Mouse (Mus musculus) intestine, embryonic 16.5 days (tissue): Measurements from ENCODE around the gene Nup153. TPM values are rescaled to one million over a fixed set of nuclear protein-coding genes. Genes with fewer than 3 reads are reported as not detected.

Experiments
- ATAC-seq: fragments of 200-750 bp; cut with Nextera tagmentation; 2 replicates; pipeline ENCODE4 v1.8.0; 2017; ENCODE audit warnings: moderate TSS enrichment, moderate library complexity
- H3K27ac ChIP-seq: fragments of 300-500 bp; sonication (generic); 2 replicates; pipeline ENCODE4 v1.5.1; 2014; ENCODE audit warnings: mild to moderate bottlenecking, low read length
- H3K27me3 ChIP-seq: fragments of 300-500 bp; sonication (generic); replicated peaks from 2 replicates; pipeline ENCODE4 v1.6.1; 2014; ENCODE audit warnings: low read length, control low read depth, mixed read lengths; ENCODE audit not compliant: control insufficient read depth, insufficient read depth
- H3K36me3 ChIP-seq: fragments of 300-500 bp; sonication (generic); 2 replicates; pipeline ENCODE4 v1.6.1; 2014; ENCODE audit warnings: low read length, control low read depth; ENCODE audit not compliant: control insufficient read depth, insufficient read depth
- H3K4me1 ChIP-seq: fragments of 300-500 bp; sonication (generic); 2 replicates; pipeline ENCODE4 v1.6.1; 2014; ENCODE audit warnings: low read length, control low read depth, mixed read lengths; ENCODE audit not compliant: control insufficient read depth, insufficient read depth
- H3K4me2 ChIP-seq: fragments of 300-500 bp; sonication (generic); 2 replicates; pipeline ENCODE4 v1.6.1; 2014; ENCODE audit warnings: low read depth, low read length, control low read depth
- H3K4me3 ChIP-seq: fragments of 300-500 bp; sonication (generic); 2 replicates; pipeline ENCODE4 v1.5.1; 2014; ENCODE audit warnings: mild to moderate bottlenecking, low read length
- H3K9ac ChIP-seq: fragments of 300-500 bp; sonication (generic); 2 replicates; pipeline ENCODE4 v1.6.1; 2014; ENCODE audit warnings: low read depth, low read length
- H3K9me3 ChIP-seq: fragments of 300-500 bp; sonication (generic); 2 replicates; pipeline ENCODE4 v1.6.1; 2016; ENCODE audit warnings: low read length, control low read depth; ENCODE audit not compliant: control insufficient read depth
- WGBS: fragments of 180-500 bp; shearing (Covaris S2); extraction: QIAGEN DNeasy Blood & Tissue Kit; methylation state at CpG from one replicate; pipeline ENCODE4 v1.1.7; 2014; 5-methylcytosine and 5-hydroxymethylcytosine counted together
- polyA plus RNA-seq: library from polyadenylated mRNA; unstranded; fragments of >200 nt; fragmentation: Nextera tagmentation; extraction: Ambion mirVana; gene quantifications from 2 replicates; pipeline ENCODE4 v1.2.1, GENCODE M21; 2015

The Nup153 gene
- polyA plus RNA-seq, 1 experiment from 2014 or later: 12.1 TPM

GRCm38 (mm10) chr13:46736479-46736865, 8.7 kb upstream of the Nup153 start:
- no peaks in the 10 kb centered on the region for H3K9me3 ChIP-seq
- H3K4me2 ChIP-seq: peak overlapping the region; percentile 96
- ATAC-seq: peak; percentile 41; the same call in 1 of the 2 replicates
- H3K27ac ChIP-seq: peak overlapping the region; percentile 68; the same call in 1 of the 2 replicates
- peak overlapping the region; percentile 62 for H3K4me3 ChIP-seq
- H3K27me3 ChIP-seq: no peaks in the 10 kb centered on the region
- WGBS: under 1% methylated on average over 12 of the region's 12 CpGs
- H3K4me1 ChIP-seq: no peaks in the 10 kb centered on the region; the same call in 1 of the 2 replicates
- peak overlapping the region; percentile 73 for H3K9ac ChIP-seq
- H3K36me3 ChIP-seq: no peaks in the 10 kb centered on the region

GRCm38 (mm10) chr13:46735808-46736478, 8.2 kb upstream of the Nup153 start:
- H3K4me1 ChIP-seq: no peaks in the 10 kb centered on the region; the same call in 1 of the 2 replicates
- peak overlapping the region; percentile 73 for H3K9ac ChIP-seq
- H3K27ac ChIP-seq: peak overlapping the region; percentile 68
- H3K4me3 ChIP-seq: peak overlapping the region; percentile 62
- H3K27me3 ChIP-seq: no peaks in the 10 kb centered on the region
- no peaks in the 10 kb centered on the region for H3K9me3 ChIP-seq
- H3K4me2 ChIP-seq: peak overlapping the region; percentile 96
- peak; percentile 80 for ATAC-seq
- H3K36me3 ChIP-seq: no peaks in the 10 kb centered on the region
- under 1% methylated on average over 20 of the region's 20 CpGs for WGBS

GRCm38 (mm10) chr13:46735219-46735807, 7.6 kb upstream of the Nup153 start:
- Histone ChIP-seq H3K36me3 (no peaks in the 10 kb centered on the region), H3K9me3 (no peaks in the 10 kb centered on the region), H3K27ac (peak overlapping the region; percentile 68; the same call in 1 of the 2 replicates), H3K9ac (peak overlapping the region; percentile 73), H3K4me1 (no peaks in the 10 kb centered on the region; the same call in 1 of the 2 replicates), H3K4me3 (peak overlapping the region; percentile 62), H3K27me3 (no peaks in the 10 kb centered on the region), H3K4me2 (peak overlapping the region; percentile 96)
- no peak; the same call in 1 of the 2 replicates for ATAC-seq
- 29% methylated on average over 11 of the region's 11 CpGs for WGBS

GRCm38 (mm10) chr13:46729998-46730397, 2.3 kb upstream of the Nup153 start:
- Histone ChIP-seq H3K4me3 (no peak overlapping the region), H3K36me3 (no peaks in the 10 kb centered on the region), H3K27me3 (no peaks in the 10 kb centered on the region), H3K9ac (no peak overlapping the region), H3K9me3 (no peaks in the 10 kb centered on the region), H3K4me1 (peaks cover 3% of the 10 kb centered on the region), H3K4me2 (no peak overlapping the region), H3K27ac (no peak overlapping the region)
- ATAC-seq: no peak
- WGBS: 71% methylated on average over 2 of the region's 2 CpGs

GRCm38 (mm10) chr13:46728411-46728810, 671 bp upstream of the Nup153 start:
- no peaks in the 10 kb centered on the region for H3K27me3 ChIP-seq
- peak overlapping the region; percentile 66 for H3K9ac ChIP-seq
- no peaks in the 10 kb centered on the region for H3K36me3 ChIP-seq
- peak overlapping the region; percentile 55 for H3K4me2 ChIP-seq
- H3K27ac ChIP-seq: peak overlapping the region; percentile 34; the same call in 1 of the 2 replicates
- no peak for ATAC-seq
- 19% methylated on average over 5 of the region's 5 CpGs for WGBS
- peak overlapping the region; percentile 94 for H3K4me3 ChIP-seq
- H3K4me1 ChIP-seq: peaks cover 6% of the 10 kb centered on the region
- H3K9me3 ChIP-seq: no peaks in the 10 kb centered on the region

GRCm38 (mm10) chr13:46727038-46727836, 503 bp downstream of the Nup153 start:
- peak overlapping the region; percentile 96 for H3K27ac ChIP-seq
- peak; percentile 86 for ATAC-seq
- H3K4me1 ChIP-seq: peaks cover 6% of the 10 kb centered on the region
- H3K9ac ChIP-seq: peak overlapping the region; percentile 95
- H3K36me3 ChIP-seq: no peaks in the 10 kb centered on the region
- H3K27me3 ChIP-seq: no peaks in the 10 kb centered on the region
- under 1% methylated on average over 78 of the region's 85 CpGs for WGBS
- peak overlapping the region; percentile 80 for H3K4me2 ChIP-seq
- H3K4me3 ChIP-seq: peak overlapping the region; percentile 94
- H3K9me3 ChIP-seq: no peaks in the 10 kb centered on the region

GRCm38 (mm10) chr13:46726288-46727037, 1.3 kb downstream of the Nup153 start:
- no peaks in the 10 kb centered on the region for H3K9me3 ChIP-seq
- H3K4me3 ChIP-seq: peak overlapping the region; percentile 94
- peaks cover 6% of the 10 kb centered on the region for H3K4me1 ChIP-seq
- peak overlapping the region; percentile 80 for H3K4me2 ChIP-seq
- WGBS: under 1% methylated on average over 30 of the region's 30 CpGs
- no peak for ATAC-seq
- H3K27me3 ChIP-seq: no peaks in the 10 kb centered on the region
- H3K36me3 ChIP-seq: no peaks in the 10 kb centered on the region
- H3K9ac ChIP-seq: peak overlapping the region; percentile 95
- peak overlapping the region; percentile 96 for H3K27ac ChIP-seq

GRCm38 (mm10) chr13:46725227-46725626, 2.5 kb downstream of the Nup153 start:
- ATAC-seq: no peak

More at GRCm38 (mm10) chr13:46725227-46725626, 2.5 kb downstream of the Nup153 start:
- H3K36me3 ChIP-seq: no peaks in the 10 kb centered on the region
- H3K27ac ChIP-seq: no peak overlapping the region
- peaks cover 6% of the 10 kb centered on the region for H3K4me1 ChIP-seq
- H3K9me3 ChIP-seq: no peaks in the 10 kb centered on the region
- H3K27me3 ChIP-seq: no peaks in the 10 kb centered on the region
- H3K4me2 ChIP-seq: no peak overlapping the region
- no peak overlapping the region for H3K9ac ChIP-seq
- H3K4me3 ChIP-seq: no peak overlapping the region
- WGBS: 24% methylated on average over 2 of the region's 2 CpGs
